Mouse (Mus musculus) embryonic fibroblast, embryonic 13.5 days (primary cell): ENCODE measurements around the gene Ldlrad3.

Source experiments
- CTCF ChIP-seq: IDR thresholded peaks from 2 replicates; pipeline ENCODE4 v1.5.1; 2011; ENCODE audit warnings: mild to moderate bottlenecking, control low read depth, low read length, moderate library complexity, borderline replicate concordance; ENCODE audit not compliant: insufficient read depth
- POLR2A ChIP-seq: IDR thresholded peaks from 2 replicates; pipeline ENCODE4 v1.6.1; 2011; ENCODE audit warnings: low read depth, mild to moderate bottlenecking, control low read depth, low read length, moderate library complexity

- TF ChIP-seq CTCF = no peak
- TF ChIP-seq POLR2A = no peak
Measured at GRCm38 (mm10) chr2:102147561-102147960, 38.6 kb downstream of the Ldlrad3 start.
